Mouse (Mus musculus) small intestine, adult 2 months (tissue): ENCODE measurements at regions not wholly inside any gene's neighbourhood (a gene's known extent, or its start where the extent isn't known, plus 50 kb on each side); places are given as distances from the start of the nearest gene placed in this dataset.

Experiments
- CTCF ChIP-seq: fragments of 200-500 bp; IDR thresholded peaks from 2 replicates; pipeline ENCODE4 v1.5.1; 2012; ENCODE audit warnings: low read depth, mild to moderate bottlenecking, control low read depth, inconsistent platforms, low read length, moderate library complexity, mixed read lengths; ENCODE audit not compliant: insufficient replicate concordance, insufficient read length; ENCODE audit errors: extremely low read depth
- POLR2A ChIP-seq: fragments of 200-500 bp; IDR thresholded peaks from 2 replicates; pipeline ENCODE4 v1.6.1; 2012; ENCODE audit warnings: low read depth, mild to moderate bottlenecking, control low read depth, inconsistent platforms, low read length, moderate library complexity

- TF ChIP-seq CTCF, result peak; percentile 56; the same call in 1 of the 2 replicates
- TF ChIP-seq POLR2A, result no peak
Measured at GRCm38 (mm10) chr17:67473137-67473536, 118.9 kb upstream of the Ptprm start.
